Mouse (Mus musculus) intestine, postnatal 0 days (tissue): ENCODE data around the gene Nacc1. TPM values are rescaled to one million over a fixed set of nuclear protein-coding genes. Genes with fewer than 3 reads are reported as not detected.

Experiments used
- ATAC-seq: fragments of 200-750 bp; cut with Nextera tagmentation; 2 replicates; pipeline ENCODE4 v1.8.0; 2017; ENCODE audit warnings: mild to moderate bottlenecking, moderate TSS enrichment, moderate library complexity
- H3K27ac ChIP-seq: fragments of 300-500 bp; sonication (generic); 2 replicates; pipeline ENCODE4 v1.5.1; 2014; ENCODE audit warnings: mild to moderate bottlenecking, low read depth, low read length, moderate library complexity
- H3K27me3 ChIP-seq: fragments of 300-500 bp; sonication (generic); replicated peaks from 2 replicates; pipeline ENCODE4 v1.6.1; 2014; ENCODE audit warnings: low read length, mixed read lengths; ENCODE audit not compliant: control insufficient read depth, insufficient read depth
- H3K36me3 ChIP-seq: fragments of 300-500 bp; sonication (generic); 2 replicates; pipeline ENCODE4 v1.6.1; 2014; ENCODE audit warnings: mild to moderate bottlenecking, moderate library complexity; ENCODE audit not compliant: control insufficient read depth, insufficient read depth
- H3K4me1 ChIP-seq: fragments of 300-500 bp; sonication (generic); replicated peaks from 2 replicates; pipeline ENCODE4 v1.6.1; 2014; ENCODE audit warnings: antibody characterized with exemption, low read length, mixed read lengths; ENCODE audit not compliant: control insufficient read depth, insufficient read depth
- H3K4me2 ChIP-seq: fragments of 300-500 bp; sonication (generic); replicated peaks from 2 replicates; pipeline ENCODE4 v1.6.1; 2014; ENCODE audit warnings: low read depth, mild to moderate bottlenecking, moderate library complexity
- H3K4me3 ChIP-seq: fragments of 300-500 bp; sonication (generic); 2 replicates; pipeline ENCODE4 v1.5.1; 2014; ENCODE audit warnings: low read depth, low read length
- H3K9ac ChIP-seq: fragments of 300-500 bp; sonication (generic); 2 replicates; pipeline ENCODE4 v1.6.1; 2014; ENCODE audit warnings: mild to moderate bottlenecking, low read depth, low read length
- H3K9me3 ChIP-seq: fragments of 300-500 bp; sonication (generic); 2 replicates; pipeline ENCODE4 v1.6.1; 2016; ENCODE audit warnings: mixed run types; ENCODE audit not compliant: control insufficient read depth
- CTCF ChIP-seq: sonication (generic); IDR thresholded peaks from 2 replicates; pipeline ENCODE4 v1.5.1; 2016; ENCODE audit warnings: low read depth, mild to moderate bottlenecking, control low read depth, antibody characterized with exemption, moderate library complexity
- WGBS: fragments of 180-500 bp; shearing (Covaris S2); extraction: QIAGEN DNeasy Blood & Tissue Kit; methylation state at CpG from one replicate; pipeline ENCODE4 v1.1.7; 2014; 5-methylcytosine and 5-hydroxymethylcytosine counted together
- polyA plus RNA-seq: library from polyadenylated mRNA; unstranded; fragments of >200 nt; fragmentation: Nextera tagmentation; extraction: Ambion mirVana; gene quantifications from 2 replicates; pipeline ENCODE4 v1.2.1, GENCODE M21; 2015

Nacc1 gene
- polyA plus RNA-seq, 1 experiment from 2014 or later: 9.3 TPM

DNA sequence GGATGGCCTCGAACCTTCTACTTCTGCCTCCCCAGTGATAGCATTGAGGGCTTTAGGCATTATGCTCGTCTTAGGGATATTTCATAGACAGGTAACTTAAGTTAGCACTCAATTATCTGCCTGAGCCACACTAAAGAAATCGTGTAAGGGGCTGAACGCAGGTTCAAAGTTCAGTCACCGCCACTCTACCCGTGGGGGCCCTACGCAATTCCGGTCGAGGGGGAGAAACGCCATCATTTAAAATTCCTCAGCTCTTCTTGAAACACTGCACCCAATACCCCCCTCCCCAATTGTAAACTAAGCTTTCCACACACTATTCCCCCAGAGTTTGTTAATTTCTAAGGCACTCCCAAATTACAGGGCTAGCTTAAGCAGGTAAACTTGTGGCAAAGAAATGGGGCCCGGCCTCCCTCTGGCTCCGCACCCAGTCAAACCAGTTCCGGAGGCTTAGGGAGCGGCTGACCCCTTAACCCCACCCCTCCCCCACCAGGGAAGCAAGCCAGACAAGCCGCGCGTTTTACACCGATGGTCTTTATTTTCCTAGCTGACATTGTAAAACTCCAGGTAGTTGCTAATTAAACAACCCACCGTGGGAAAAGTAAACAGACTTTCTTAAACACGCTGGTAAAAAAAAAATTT, 26.7 kb downstream of the Nacc1 start:
- ATAC-seq: peak; percentile 46
- 4% methylated on average over 20 of the region's 20 CpGs for WGBS
- no peaks in the 10 kb centered on the region for H3K27me3 ChIP-seq

DNA sequence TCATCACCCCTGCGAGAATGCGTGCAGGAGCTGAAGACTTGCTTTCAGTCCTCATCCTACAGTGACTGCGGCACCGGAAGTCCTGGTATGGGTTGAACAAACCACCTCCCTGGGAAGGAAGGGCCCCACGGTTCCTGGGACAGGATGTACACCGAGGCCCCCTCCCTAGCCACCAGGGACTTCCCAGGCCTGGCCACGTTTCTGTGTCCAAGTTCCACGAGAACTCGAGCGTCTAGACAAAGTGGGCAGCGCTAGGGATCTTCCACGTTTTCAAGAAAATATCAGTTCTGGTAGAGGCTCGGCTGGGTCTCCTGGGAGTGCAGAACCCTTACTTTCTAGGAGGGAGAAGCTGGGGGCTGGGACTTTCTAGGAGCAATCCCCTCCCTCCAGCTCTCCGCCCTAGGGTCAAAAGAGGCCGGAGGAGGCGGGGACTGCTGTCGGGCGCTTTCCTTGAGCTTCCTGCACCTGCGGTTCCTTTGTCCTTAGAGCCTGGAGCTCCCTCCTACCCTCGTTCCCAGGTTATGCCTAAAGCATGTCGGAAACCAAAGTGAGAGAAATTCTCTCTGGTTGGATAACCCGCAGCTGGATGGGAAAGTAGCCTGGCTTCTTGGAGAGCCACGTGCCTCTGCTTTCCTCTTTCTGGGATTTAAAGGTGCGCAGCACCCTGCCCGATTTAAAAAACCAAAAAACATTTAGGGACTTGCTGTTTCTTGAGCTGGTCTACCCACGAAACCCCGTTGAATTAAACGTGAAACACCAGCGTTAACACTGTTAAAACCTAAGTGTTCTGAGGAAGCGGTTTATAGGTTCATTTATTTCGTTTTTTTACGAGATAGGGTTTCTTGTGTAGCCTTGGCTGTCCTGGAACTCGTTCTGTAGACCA, 27.5 kb downstream of the Nacc1 start:
- Histone ChIP-seq H3K9ac (peak overlapping the region; percentile 99), H3K4me1 (peaks cover 4% of the 10 kb centered on the region; the same call in 1 of the 2 replicates), H3K9me3 (no peaks in the 10 kb centered on the region), H3K4me3 (peak overlapping the region; percentile 84), H3K27ac (peak overlapping the region; percentile 99), H3K4me2 (peak overlapping the region; percentile 84), H3K27me3 (no peaks in the 10 kb centered on the region), H3K36me3 (no peaks in the 10 kb centered on the region)
- peak; percentile 28 for ATAC-seq
- WGBS: 3% methylated on average over 33 of the region's 33 CpGs
- no peak for TF ChIP-seq CTCF

More for the DNA sequence above, 26.7 kb downstream of the Nacc1 start:
- Histone ChIP-seq H3K36me3 (no peaks in the 10 kb centered on the region), H3K4me2 (peak overlapping the region; percentile 84), H3K4me3 (peak overlapping the region; percentile 84), H3K9me3 (no peaks in the 10 kb centered on the region), H3K27ac (peak overlapping the region; percentile 99), H3K4me1 (no peaks in the 10 kb centered on the region; the same call in 1 of the 2 replicates), H3K9ac (peak overlapping the region; percentile 99)
- TF ChIP-seq CTCF: no peak

DNA sequence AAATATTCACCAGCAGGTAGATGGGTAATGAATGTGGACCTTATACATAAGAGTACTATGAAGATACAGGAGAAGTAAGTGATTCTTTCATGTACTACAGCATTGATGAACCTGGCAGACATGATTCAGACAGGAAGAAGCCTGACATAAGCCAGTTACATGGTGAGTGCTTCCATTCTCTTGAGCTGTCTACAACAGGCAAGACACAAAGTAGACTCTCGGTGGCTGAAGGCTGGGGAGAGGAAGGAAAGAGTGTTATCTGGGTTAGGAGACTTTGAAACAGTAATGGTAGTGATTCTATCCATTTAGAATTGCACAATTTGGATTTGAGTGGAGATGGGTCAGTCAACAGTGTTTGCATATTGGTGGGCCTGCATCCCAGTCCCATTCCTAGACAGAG, 28.7 kb downstream of the Nacc1 start:
- TF ChIP-seq CTCF: no peak
- Histone ChIP-seq H3K9me3 (no peaks in the 10 kb centered on the region), H3K9ac (no peak overlapping the region), H3K4me2 (peak overlapping the region; percentile 84; the same call in 1 of the 2 replicates), H3K36me3 (no peaks in the 10 kb centered on the region), H3K27me3 (no peaks in the 10 kb centered on the region), H3K4me3 (no peak overlapping the region), H3K4me1 (peaks cover 4% of the 10 kb centered on the region; the same call in 1 of the 2 replicates), H3K27ac (peak overlapping the region; percentile 99; the same call in 1 of the 2 replicates)
- 32% methylated on average over 1 of the region's 1 CpGs for WGBS
- no peak for ATAC-seq

DNA sequence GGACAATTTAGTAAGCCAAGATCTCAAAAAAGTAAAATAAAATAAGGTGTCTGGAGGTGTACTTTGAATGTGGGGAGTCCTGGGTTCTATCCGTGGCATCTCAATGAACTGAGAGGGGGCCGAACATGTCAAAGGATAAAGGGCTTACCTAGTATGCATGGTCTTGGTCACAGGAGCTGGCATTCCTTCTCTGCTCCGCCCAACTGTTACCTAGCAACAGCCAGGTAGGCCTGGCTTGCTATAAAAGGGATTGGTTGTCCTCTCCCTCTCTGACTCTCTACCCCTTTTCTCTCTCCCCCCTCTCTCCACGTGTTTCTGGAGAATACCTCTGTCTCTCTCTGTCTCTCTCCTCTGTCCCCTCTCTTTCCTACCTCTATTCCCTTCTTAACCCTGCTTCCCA, 30.0 kb downstream of the Nacc1 start:
- ATAC-seq: no peak
- 27% methylated on average over 4 of the region's 4 CpGs for WGBS
- Histone ChIP-seq H3K36me3 (no peaks in the 10 kb centered on the region), H3K9ac (no peak overlapping the region), H3K4me1 (peaks cover 4% of the 10 kb centered on the region; the same call in 1 of the 2 replicates), H3K9me3 (no peaks in the 10 kb centered on the region), H3K4me2 (peak overlapping the region; percentile 11; the same call in 1 of the 2 replicates), H3K27ac (peak overlapping the region; percentile 95), H3K4me3 (no peak overlapping the region), H3K27me3 (no peaks in the 10 kb centered on the region)
- no peak for TF ChIP-seq CTCF

DNA sequence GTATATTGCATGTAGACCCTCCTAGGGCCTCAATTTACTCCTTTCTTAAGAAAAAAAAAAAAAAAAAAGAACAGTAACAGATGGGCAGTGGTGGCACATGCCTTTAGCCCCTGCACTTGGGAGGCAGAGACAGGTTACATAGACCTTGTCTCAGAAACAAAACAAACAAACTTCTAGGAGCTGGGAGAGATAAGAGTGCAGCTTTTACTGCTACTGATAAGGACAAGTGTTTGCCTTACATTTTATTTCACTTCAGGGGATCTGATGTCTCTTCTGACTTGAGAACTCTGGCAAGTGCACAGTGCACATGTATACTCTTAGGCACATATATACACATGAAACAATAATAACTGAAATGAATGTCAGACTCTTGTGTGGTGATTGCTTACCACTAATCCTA, 30.5 kb downstream of the Nacc1 start:
- no peaks in the 10 kb centered on the region for H3K36me3 ChIP-seq
- H3K27ac ChIP-seq: peak overlapping the region; percentile 95
- ATAC-seq: peak; percentile 12
- H3K9ac ChIP-seq: 0 out of 2 replicates have a peak overlapping the region, but pooled peaks have one; percentile 69
- TF ChIP-seq CTCF: no peak
- 0 out of 2 replicates have a peak overlapping the region, but pooled peaks have one; percentile 40 for H3K4me3 ChIP-seq
- H3K9me3 ChIP-seq: no peaks in the 10 kb centered on the region
- H3K27me3 ChIP-seq: no peaks in the 10 kb centered on the region
- peak overlapping the region; percentile 71 for H3K4me2 ChIP-seq
- H3K4me1 ChIP-seq: peaks cover 4% of the 10 kb centered on the region; the same call in 1 of the 2 replicates

DNA sequence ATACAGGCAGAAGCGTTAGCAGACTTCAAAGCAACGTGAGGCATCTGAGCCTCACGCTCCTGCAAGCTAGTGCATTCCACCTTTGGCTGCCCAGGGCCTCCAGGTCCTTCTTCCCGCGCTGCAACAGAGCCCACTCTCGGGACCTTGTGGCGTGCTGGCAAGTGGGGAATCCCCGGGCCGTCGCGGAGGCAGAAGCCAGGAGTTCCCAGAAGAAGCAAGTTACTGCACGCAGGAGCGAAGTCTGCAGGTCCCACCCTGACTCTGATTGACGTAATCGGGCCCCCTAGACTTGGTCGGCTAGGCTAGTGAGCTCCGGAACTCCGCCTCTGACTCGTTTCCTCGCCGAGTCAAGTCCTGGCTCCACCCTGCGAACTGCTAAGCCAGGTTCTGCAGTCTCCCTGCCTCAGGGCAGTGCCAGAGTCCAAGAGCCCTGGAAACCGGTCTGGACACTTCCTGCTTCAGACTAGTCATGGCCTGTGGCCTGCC, 31.0 kb downstream of the Nacc1 start:
- Histone ChIP-seq H3K27me3 (no peaks in the 10 kb centered on the region), H3K36me3 (no peaks in the 10 kb centered on the region), H3K4me3 (peak overlapping the region; percentile 40), H3K4me2 (peak overlapping the region; percentile 71), H3K9ac (peak overlapping the region; percentile 69), H3K4me1 (peaks cover 4% of the 10 kb centered on the region; the same call in 1 of the 2 replicates), H3K9me3 (no peaks in the 10 kb centered on the region), H3K27ac (peak overlapping the region; percentile 95)
- ATAC-seq: peak; percentile 73
- no peak for TF ChIP-seq CTCF
- 1% methylated on average over 23 of the region's 23 CpGs for WGBS
